Mouse (Mus musculus) skeletal muscle tissue, adult 2 months (tissue): ENCODE data around the gene Grin2a.

Source experiments
- DNase-seq: peaks from one replicate; pipeline ENCODE4 v3.0.0-alpha.2; 2012; ENCODE audit warnings: low read depth, low spot score

Grin2a gene

GRCm38 (mm10) chr16:9752600-9752999, 242.8 kb downstream of the Grin2a start:
- no peak for DNase-seq

GRCm38 (mm10) chr16:9751045-9751569, 244.3 kb downstream of the Grin2a start:
- DNase-seq: no peak

GRCm38 (mm10) chr16:9749661-9750060, 245.7 kb downstream of the Grin2a start:
- no peak for DNase-seq

GRCm38 (mm10) chr16:9742443-9742842, 252.9 kb downstream of the Grin2a start:
- no peak for DNase-seq

GRCm38 (mm10) chr16:9738679-9739078, 256.7 kb downstream of the Grin2a start:
- no peak for DNase-seq

GRCm38 (mm10) chr16:9737131-9737530, 258.2 kb downstream of the Grin2a start:
- no peak for DNase-seq

- DNase-seq: no peak
Observed at GRCm38 (mm10) chr16:9735365-9736080, 259.8 kb downstream of the Grin2a start.

- DNase-seq: no peak
Observed at GRCm38 (mm10) chr16:9727603-9728002, 267.8 kb downstream of the Grin2a start.

- no peak for DNase-seq
Observed at GRCm38 (mm10) chr16:9725578-9726113, 269.7 kb downstream of the Grin2a start.

DNA sequence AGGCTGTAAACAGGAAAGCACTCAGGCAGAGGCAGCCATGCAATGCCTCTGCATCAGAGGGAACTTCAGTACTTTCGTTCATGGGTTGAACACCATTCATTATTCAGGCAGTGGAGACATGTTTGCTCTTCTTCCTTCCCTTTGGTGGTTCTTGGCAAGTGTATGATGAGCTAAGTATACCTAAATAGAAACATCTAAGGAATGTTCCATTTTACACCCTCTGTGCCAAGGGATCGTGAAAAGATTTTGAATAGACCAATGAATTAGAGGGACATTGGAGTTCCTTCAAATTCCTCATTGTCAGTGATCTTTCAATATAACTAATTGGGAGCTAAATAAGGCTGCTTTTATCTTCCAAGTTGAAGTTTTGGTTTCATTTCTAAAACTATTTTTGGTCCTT, 284.0 kb downstream of the Grin2a start:
- no peak for DNase-seq

GRCm38 (mm10) chr16:9709921-9710320, 285.4 kb downstream of the Grin2a start:
- DNase-seq: no peak

DNA sequence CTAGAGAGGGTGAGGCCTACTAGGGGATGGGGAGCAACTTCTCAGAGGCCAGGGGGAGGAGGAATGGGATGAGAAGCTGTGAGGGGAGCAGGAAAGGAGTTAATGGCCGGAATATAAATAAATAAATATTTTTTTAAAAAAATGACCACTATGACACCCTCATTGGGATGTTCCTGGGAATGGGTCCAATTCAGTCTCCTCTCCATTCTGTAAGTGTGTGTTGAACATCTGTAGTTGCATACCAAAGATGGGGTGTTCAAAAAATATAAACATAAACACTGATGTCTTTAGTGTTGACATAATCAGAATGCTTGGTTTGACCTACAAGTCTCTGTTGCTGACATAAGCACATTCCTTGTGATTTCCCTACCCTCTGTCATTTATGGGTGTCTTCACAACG, 298.2 kb downstream of the Grin2a start:
- no peak for DNase-seq

GRCm38 (mm10) chr16:9694081-9694480, 301.3 kb downstream of the Grin2a start:
- no peak for DNase-seq

- no peak for DNase-seq
Observed at GRCm38 (mm10) chr16:9688523-9689140, 306.7 kb downstream of the Grin2a start.

DNA sequence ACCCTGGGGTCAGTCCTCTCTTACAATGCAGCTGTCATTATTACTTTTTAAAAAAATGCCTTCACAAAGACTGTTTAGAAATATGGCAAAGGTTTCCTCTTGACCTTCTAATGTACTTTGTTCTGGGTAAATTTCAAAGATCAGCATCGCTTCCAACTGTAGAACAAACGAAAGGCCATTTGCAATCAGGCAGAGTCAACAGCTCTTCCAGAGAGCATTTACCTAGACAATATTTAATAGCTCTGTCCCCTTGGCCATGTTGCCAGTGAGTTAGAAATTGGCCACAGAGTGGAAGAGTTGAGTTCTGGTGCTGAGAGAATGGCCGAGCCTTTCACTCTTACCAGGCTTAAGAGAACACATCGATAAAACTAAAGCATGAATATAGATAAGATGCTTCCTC, 314.8 kb downstream of the Grin2a start:
- DNase-seq: no peak

- no peak for DNase-seq
Observed at GRCm38 (mm10) chr16:9679994-9680393, 315.4 kb downstream of the Grin2a start.

- DNase-seq: no peak
Observed at GRCm38 (mm10) chr16:9678750-9679149, 316.6 kb downstream of the Grin2a start.

- DNase-seq: no peak
Observed at GRCm38 (mm10) chr16:9672390-9672789, 323.0 kb downstream of the Grin2a start.

GRCm38 (mm10) chr16:9671222-9671621, 324.1 kb downstream of the Grin2a start:
- no peak for DNase-seq

DNA sequence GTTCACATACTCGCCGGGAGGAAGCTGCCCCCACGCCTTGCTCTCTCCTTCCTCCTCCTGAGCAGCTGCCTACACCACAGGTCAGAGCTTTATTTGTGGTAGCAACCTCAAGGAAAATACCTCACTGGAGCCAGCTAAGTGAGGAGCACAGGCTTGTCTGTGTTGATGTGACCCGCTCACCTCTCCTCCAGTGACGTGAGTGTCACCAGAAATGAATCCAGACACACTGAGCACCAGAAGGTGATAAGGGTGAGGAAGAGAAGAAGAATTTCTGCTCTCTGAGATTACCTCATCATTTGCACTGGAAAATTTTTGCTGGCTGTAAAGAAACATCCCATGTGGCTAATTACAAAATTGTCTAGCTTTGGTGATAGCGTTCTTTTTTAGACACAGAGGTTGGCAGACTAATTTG, 324.6 kb downstream of the Grin2a start:
- DNase-seq: no peak

- DNase-seq: no peak
Observed at GRCm38 (mm10) chr16:9665896-9666295, 329.5 kb downstream of the Grin2a start.

- DNase-seq: no peak
Observed at GRCm38 (mm10) chr16:9664060-9664459, 331.3 kb downstream of the Grin2a start.

GRCm38 (mm10) chr16:9663508-9663907, 331.9 kb downstream of the Grin2a start:
- no peak for DNase-seq
